Mouse (Mus musculus): ENCODE data around the gene Gm1113. TPM values are rescaled to one million over a fixed set of nuclear protein-coding genes. Genes with fewer than 3 reads are reported as not detected.

Gm1113 gene
- polyA plus RNA-seq, 1 experiment from 2014 or later, result not detected

DNA sequence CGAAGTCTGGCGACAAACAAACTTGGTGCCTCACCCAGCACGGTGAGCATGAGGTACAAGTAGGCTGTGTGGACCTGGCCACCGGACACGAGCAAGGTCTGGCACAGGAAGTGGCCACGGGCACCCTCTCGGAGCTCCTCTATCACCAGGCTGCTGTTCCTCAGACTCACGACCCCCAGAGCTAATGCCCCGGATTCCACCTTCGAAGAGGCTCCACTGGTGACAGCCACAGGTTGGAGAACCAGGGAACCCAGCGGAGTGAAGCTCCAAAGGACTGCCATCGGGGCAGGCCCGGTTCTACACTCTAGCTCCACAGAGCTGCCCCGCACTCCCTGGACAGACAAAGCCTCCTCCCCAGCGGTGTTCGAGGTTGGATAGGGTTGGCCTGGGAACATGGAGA lies 1.4 kb downstream of the Gm1113 start:
- Histone ChIP-seq H3K4me1 (ENCODE audit: control insufficient read depth, insufficient read depth, low read length) (no peaks in the 10 kb centered on the region), H3K27ac (ENCODE audit: low read depth, low read length) (no peak overlapping the region), H3K36me3 (ENCODE audit: control insufficient read depth, insufficient read depth, low read length) (no peaks in the 10 kb centered on the region), H3K27me3 (ENCODE audit: control insufficient read depth, insufficient read depth, low read length) (no peaks in the 10 kb centered on the region), H3K4me3 (ENCODE audit: low read depth, low read length) (no peak overlapping the region), H3K4me2 (ENCODE audit: low read depth) (no peak overlapping the region), H3K9ac (ENCODE audit: low read length) (no peak overlapping the region), H3K9me3 (ENCODE audit: control insufficient read depth, low read length) (no peaks in the 10 kb centered on the region)
- DNase-seq (ENCODE audit: low spot score), result no peak
- no peak for ATAC-seq (ENCODE audit: insufficient read depth, low FRiP score, low TSS enrichment)
- WGBS, result 94% methylated on average over 16 of the region's 16 CpGs

DNA sequence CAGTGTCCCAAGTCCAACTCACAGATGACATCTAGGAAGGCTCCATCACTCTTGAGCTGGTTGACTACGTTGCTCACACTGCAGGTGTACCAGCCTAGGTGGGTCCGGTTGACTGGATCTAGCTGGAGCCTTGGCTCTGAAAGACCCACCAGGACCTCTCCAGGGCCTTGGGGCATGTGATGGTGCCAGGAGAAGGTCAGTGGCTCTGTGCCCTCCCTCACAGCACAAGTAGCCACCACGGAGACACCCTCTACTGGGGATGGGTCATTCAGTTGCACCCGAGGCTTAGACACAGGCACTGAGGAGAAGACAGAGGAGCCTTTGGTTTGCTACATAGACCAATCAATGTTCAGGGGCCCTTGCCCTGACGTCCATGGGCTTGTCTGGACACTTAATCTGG lies 1.9 kb downstream of the Gm1113 start:
- Histone ChIP-seq H3K9me3 (ENCODE audit: control insufficient read depth, low read length) (no peaks in the 10 kb centered on the region), H3K4me3 (ENCODE audit: low read depth, low read length) (no peak overlapping the region), H3K4me1 (ENCODE audit: control insufficient read depth, insufficient read depth, low read length) (no peaks in the 10 kb centered on the region), H3K27ac (ENCODE audit: low read depth, low read length) (no peak overlapping the region), H3K9ac (ENCODE audit: low read length) (no peak overlapping the region), H3K4me2 (ENCODE audit: low read depth) (no peak overlapping the region), H3K27me3 (ENCODE audit: control insufficient read depth, insufficient read depth, low read length) (no peaks in the 10 kb centered on the region), H3K36me3 (ENCODE audit: control insufficient read depth, insufficient read depth, low read length) (no peaks in the 10 kb centered on the region)
- 82% methylated on average over 5 of the region's 5 CpGs for WGBS
- DNase-seq (ENCODE audit: low spot score) (no peak), ATAC-seq (ENCODE audit: insufficient read depth, low FRiP score, low TSS enrichment) (no peak)

DNA sequence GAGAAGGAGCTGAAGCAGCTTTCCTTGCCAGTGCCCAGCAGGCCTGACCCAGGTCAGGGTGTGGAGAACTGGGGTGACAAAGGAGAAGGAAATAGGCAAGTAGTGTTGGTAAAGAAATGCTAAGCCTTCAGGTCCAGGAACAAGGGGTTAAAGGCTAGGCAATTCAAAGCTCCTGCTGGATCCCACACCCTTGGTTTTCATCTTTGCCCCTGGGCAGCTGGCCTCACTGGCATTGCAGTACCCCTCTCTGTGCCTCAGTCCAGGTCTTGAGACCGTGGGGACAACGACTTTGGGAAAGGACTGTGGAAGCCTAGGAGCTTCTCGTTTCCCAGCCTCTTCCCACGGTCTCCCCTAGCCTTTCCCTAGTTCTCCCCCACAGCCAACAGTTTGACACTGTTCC lies 4.2 kb downstream of the Gm1113 start:
- no peaks in the 10 kb centered on the region for H3K27me3 ChIP-seq (ENCODE audit: control insufficient read depth, insufficient read depth, low read length)
- no peak overlapping the region for H3K4me2 ChIP-seq (ENCODE audit: low read depth)
- H3K9me3 ChIP-seq (ENCODE audit: control insufficient read depth, low read length), result no peaks in the 10 kb centered on the region
- H3K4me3 ChIP-seq (ENCODE audit: low read depth, low read length), result no peak overlapping the region
- no peak overlapping the region for H3K9ac ChIP-seq (ENCODE audit: low read length)
- no peaks in the 10 kb centered on the region for H3K4me1 ChIP-seq (ENCODE audit: control insufficient read depth, insufficient read depth, low read length)
- WGBS, result 77% methylated on average over 4 of the region's 4 CpGs
- no peaks in the 10 kb centered on the region for H3K36me3 ChIP-seq (ENCODE audit: control insufficient read depth, insufficient read depth, low read length)
- ATAC-seq (ENCODE audit: insufficient read depth, low FRiP score, low TSS enrichment), result no peak
- no peak for DNase-seq (ENCODE audit: low spot score)
- no peak overlapping the region for H3K27ac ChIP-seq (ENCODE audit: low read depth, low read length)

DNA sequence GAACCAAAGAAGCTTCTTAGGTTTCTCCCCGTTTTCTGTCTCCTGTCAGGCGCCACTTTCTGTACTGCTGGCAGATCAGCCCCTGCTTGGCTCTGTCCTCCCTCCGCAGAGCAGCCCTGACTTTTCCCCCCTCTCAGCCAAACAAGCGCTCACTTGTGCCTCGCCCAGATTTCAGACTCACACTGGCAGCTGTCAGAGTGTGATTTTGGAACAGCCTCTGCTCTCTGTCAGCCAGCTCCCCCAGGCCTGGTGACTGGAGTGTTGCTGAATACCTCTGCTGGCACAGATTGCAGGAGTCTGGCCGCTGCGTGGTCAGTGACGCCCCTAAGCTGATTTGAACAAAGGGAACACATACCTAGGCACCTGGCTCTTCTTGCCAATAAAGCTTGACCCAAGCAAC lies 9.8 kb downstream of the Gm1113 start:
- H3K27me3 ChIP-seq (ENCODE audit: control insufficient read depth, insufficient read depth, low read length), result no peaks in the 10 kb centered on the region
- H3K4me2 ChIP-seq (ENCODE audit: low read depth), result no peak overlapping the region
- H3K4me3 ChIP-seq (ENCODE audit: low read depth, low read length), result no peak overlapping the region
- no peaks in the 10 kb centered on the region for H3K36me3 ChIP-seq (ENCODE audit: control insufficient read depth, insufficient read depth, low read length)
- H3K9ac ChIP-seq (ENCODE audit: low read length), result no peak overlapping the region
- ATAC-seq (ENCODE audit: insufficient read depth, low FRiP score, low TSS enrichment) (no peak), DNase-seq (ENCODE audit: low spot score) (no peak)
- H3K9me3 ChIP-seq (ENCODE audit: control insufficient read depth, low read length), result no peaks in the 10 kb centered on the region
- WGBS, result 72% methylated on average over 8 of the region's 8 CpGs
- no peaks in the 10 kb centered on the region for H3K4me1 ChIP-seq (ENCODE audit: control insufficient read depth, insufficient read depth, low read length)
- no peak overlapping the region for H3K27ac ChIP-seq (ENCODE audit: low read depth, low read length)

DNA sequence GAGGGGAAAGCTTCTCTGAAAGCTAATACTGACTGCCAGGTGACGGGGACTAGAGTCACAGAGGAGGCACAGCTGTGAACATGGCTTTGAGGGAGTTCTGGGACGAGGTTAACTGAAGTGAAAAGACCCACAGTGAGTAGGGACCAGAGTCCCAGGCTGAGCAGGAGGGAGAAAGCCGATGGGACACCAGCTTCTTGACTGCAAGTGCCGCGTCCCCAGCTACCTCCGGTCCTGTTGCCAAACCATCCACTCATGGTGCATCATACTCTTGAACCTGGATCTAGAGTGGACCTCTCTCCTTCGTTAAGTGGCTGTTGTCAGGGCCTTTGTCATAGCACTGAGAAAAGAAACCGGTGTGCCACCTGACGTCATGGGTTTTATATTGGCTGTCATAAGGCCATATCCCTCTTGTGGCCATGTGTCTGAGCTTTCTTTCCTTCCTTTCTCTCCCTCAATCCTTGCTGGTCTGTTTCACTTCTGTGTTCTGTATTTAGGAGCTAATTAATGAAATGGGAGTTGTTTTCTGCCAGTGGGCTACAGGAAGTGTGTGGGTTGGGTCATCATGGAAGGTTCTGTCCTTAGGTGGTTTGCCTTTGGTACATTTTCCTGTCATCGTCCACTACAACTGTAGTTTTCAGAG lies 15.6 kb downstream of the Gm1113 start:
- no peaks in the 10 kb centered on the region for H3K9me3 ChIP-seq (ENCODE audit: control insufficient read depth, low read length)
- H3K4me2 ChIP-seq (ENCODE audit: low read depth), result no peak overlapping the region
- no peaks in the 10 kb centered on the region for H3K27me3 ChIP-seq (ENCODE audit: control insufficient read depth, insufficient read depth, low read length)
- ATAC-seq (ENCODE audit: insufficient read depth, low FRiP score, low TSS enrichment) (no peak), DNase-seq (ENCODE audit: low spot score) (no peak)
- H3K36me3 ChIP-seq (ENCODE audit: control insufficient read depth, insufficient read depth, low read length), result no peaks in the 10 kb centered on the region
- H3K4me3 ChIP-seq (ENCODE audit: low read depth, low read length), result no peak overlapping the region
- no peaks in the 10 kb centered on the region for H3K4me1 ChIP-seq (ENCODE audit: control insufficient read depth, insufficient read depth, low read length)
- 88% methylated on average over 10 of the region's 10 CpGs for WGBS
- no peak overlapping the region for H3K9ac ChIP-seq (ENCODE audit: low read length)
- H3K27ac ChIP-seq (ENCODE audit: low read depth, low read length), result no peak overlapping the region

DNA sequence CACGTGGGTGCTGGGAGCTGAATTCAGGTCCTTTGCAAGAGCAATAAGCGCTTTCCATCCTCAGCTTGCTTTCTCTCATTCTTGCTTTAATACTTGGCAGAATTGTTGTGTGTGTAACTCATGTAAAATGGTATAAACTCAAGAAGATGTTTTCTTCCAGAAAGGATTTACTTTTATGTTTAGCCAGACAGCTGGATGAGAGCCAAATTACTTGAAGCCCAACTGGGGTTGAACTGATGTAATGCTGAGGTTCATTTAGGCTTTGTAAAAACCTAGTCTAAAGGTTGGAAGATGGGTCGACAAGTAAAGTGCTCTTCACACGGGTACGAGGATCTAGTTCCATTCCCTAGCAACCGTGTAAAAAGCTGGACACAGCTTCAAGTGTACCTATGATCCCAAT lies 18.1 kb downstream of the Gm1113 start:
- Histone ChIP-seq H3K4me2 (ENCODE audit: low read depth) (no peak overlapping the region), H3K36me3 (ENCODE audit: control insufficient read depth, insufficient read depth, low read length) (no peaks in the 10 kb centered on the region), H3K9ac (ENCODE audit: low read length) (no peak overlapping the region), H3K27me3 (ENCODE audit: control insufficient read depth, insufficient read depth, low read length) (no peaks in the 10 kb centered on the region), H3K4me3 (ENCODE audit: low read depth, low read length) (no peak overlapping the region), H3K9me3 (ENCODE audit: control insufficient read depth, low read length) (no peaks in the 10 kb centered on the region), H3K27ac (ENCODE audit: low read depth, low read length) (no peak overlapping the region), H3K4me1 (ENCODE audit: control insufficient read depth, insufficient read depth, low read length) (no peaks in the 10 kb centered on the region)
- DNase-seq (ENCODE audit: low spot score) (no peak), ATAC-seq (ENCODE audit: insufficient read depth, low FRiP score, low TSS enrichment) (no peak)
- 87% methylated on average over 6 of the region's 6 CpGs for WGBS

DNA sequence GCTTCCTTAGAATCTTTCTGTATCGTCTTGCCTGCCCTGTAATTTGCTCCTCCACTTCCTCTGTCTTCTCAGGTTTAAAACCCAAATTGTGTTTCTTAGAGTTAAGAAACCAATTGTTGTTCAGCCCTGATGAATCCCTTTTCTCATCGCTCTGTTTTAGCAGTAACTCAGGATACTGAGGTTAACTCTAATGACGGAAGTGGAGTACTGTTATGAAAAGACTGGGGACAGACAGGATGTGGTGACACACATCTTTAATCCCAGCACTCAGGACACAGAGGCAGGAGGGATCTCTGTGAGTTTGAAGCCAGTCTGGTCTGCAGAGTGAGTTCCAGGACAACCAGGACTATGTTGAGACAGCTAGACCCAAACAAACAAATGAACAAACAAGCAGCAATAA lies 22.6 kb downstream of the Gm1113 start:
- H3K9me3 ChIP-seq (ENCODE audit: control insufficient read depth, low read length), result no peaks in the 10 kb centered on the region
- no peaks in the 10 kb centered on the region for H3K4me1 ChIP-seq (ENCODE audit: control insufficient read depth, insufficient read depth, low read length)
- ATAC-seq (ENCODE audit: insufficient read depth, low FRiP score, low TSS enrichment), result no peak
- no peak overlapping the region for H3K4me2 ChIP-seq (ENCODE audit: low read depth)
- no peak for DNase-seq (ENCODE audit: low spot score)
- H3K36me3 ChIP-seq (ENCODE audit: control insufficient read depth, insufficient read depth, low read length), result no peaks in the 10 kb centered on the region
- no peak overlapping the region for H3K9ac ChIP-seq (ENCODE audit: low read length)
- no peak overlapping the region for H3K27ac ChIP-seq (ENCODE audit: low read depth, low read length)
- no peak overlapping the region for H3K4me3 ChIP-seq (ENCODE audit: low read depth, low read length)
- 67% methylated on average over 3 of the region's 3 CpGs for WGBS
- H3K27me3 ChIP-seq (ENCODE audit: control insufficient read depth, insufficient read depth, low read length), result no peaks in the 10 kb centered on the region

DNA sequence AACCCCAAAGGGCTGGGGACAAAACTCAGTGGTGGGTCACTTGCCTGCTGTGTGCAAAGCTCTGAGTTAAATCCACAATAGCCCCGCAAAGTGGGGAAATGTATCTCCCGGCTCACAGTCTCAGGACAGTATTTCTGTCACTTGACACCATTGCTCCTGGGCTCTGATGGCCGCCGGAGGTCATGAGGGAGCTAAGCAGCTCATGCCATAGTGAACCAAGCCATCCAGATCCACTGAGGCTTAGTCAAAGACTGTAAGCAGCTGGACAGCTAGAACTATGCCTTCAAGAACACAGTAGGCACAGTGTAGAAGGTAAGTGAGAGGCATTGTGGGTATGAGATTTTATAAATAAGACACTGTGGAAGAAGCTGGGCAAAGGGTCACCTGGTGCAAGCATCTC lies 23.1 kb downstream of the Gm1113 start:
- H3K27ac ChIP-seq (ENCODE audit: low read depth, low read length), result no peak overlapping the region
- H3K9ac ChIP-seq (ENCODE audit: low read length), result no peak overlapping the region
- no peaks in the 10 kb centered on the region for H3K27me3 ChIP-seq (ENCODE audit: control insufficient read depth, insufficient read depth, low read length)
- no peaks in the 10 kb centered on the region for H3K4me1 ChIP-seq (ENCODE audit: control insufficient read depth, insufficient read depth, low read length)
- H3K36me3 ChIP-seq (ENCODE audit: control insufficient read depth, insufficient read depth, low read length), result no peaks in the 10 kb centered on the region
- H3K4me3 ChIP-seq (ENCODE audit: low read depth, low read length), result no peak overlapping the region
- 26% methylated on average over 4 of the region's 4 CpGs for WGBS
- DNase-seq (ENCODE audit: low spot score) (no peak), ATAC-seq (ENCODE audit: insufficient read depth, low FRiP score, low TSS enrichment) (no peak)
- no peaks in the 10 kb centered on the region for H3K9me3 ChIP-seq (ENCODE audit: control insufficient read depth, low read length)
- H3K4me2 ChIP-seq (ENCODE audit: low read depth), result no peak overlapping the region

DNA sequence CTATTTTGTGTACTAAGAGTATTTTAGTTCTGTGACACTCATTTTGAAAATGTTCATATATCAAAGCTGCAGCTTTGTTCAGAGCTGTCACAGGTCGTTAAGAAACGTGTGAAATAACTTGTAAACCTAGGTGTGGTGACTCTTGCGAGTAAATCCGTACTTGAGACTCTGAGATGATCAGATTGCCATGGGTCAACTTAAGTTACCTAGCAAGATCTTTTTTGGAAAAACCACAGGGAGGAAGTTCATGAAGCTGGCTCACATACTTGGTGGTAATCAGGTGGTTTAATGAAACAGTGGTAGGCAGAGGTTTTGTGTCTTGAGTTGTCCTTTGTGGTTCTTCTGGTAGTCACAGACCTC lies 24.4 kb downstream of the Gm1113 start:
- H3K9ac ChIP-seq (ENCODE audit: low read length), result no peak overlapping the region
- H3K9me3 ChIP-seq (ENCODE audit: control insufficient read depth, low read length), result no peaks in the 10 kb centered on the region
- DNase-seq (ENCODE audit: low spot score) (no peak), ATAC-seq (ENCODE audit: insufficient read depth, low FRiP score, low TSS enrichment) (no peak)
- WGBS, result 48% methylated on average over 4 of the region's 4 CpGs
- H3K4me2 ChIP-seq (ENCODE audit: low read depth), result no peak overlapping the region
- H3K4me3 ChIP-seq (ENCODE audit: low read depth, low read length), result no peak overlapping the region
- no peak overlapping the region for H3K27ac ChIP-seq (ENCODE audit: low read depth, low read length)
- H3K4me1 ChIP-seq (ENCODE audit: control insufficient read depth, insufficient read depth, low read length), result no peaks in the 10 kb centered on the region
- no peaks in the 10 kb centered on the region for H3K27me3 ChIP-seq (ENCODE audit: control insufficient read depth, insufficient read depth, low read length)
- H3K36me3 ChIP-seq (ENCODE audit: control insufficient read depth, insufficient read depth, low read length), result peaks cover 3% of the 10 kb centered on the region; the same call in 1 of the 2 replicates
